Mouse (Mus musculus) midbrain, embryonic 13.5 days (tissue): ENCODE data around the gene Sgms1. TPM values are rescaled to one million over a fixed set of nuclear protein-coding genes. Genes with fewer than 3 reads are reported as not detected.

Experiments
- ATAC-seq: fragments of 200-750 bp; cut with Nextera tagmentation; 2 replicates; pipeline ENCODE4 v1.8.0; 2017; ENCODE audit warnings: mild to moderate bottlenecking, moderate TSS enrichment, moderate library complexity
- H3K27ac ChIP-seq: fragments of 300-500 bp; sonication (generic); 2 replicates; pipeline ENCODE4 v1.5.1; 2015; ENCODE audit warnings: inconsistent platforms, mild to moderate bottlenecking, moderate library complexity
- H3K27me3 ChIP-seq: fragments of 300-500 bp; sonication (generic); 2 replicates; pipeline ENCODE4 v1.6.1; 2015; ENCODE audit warnings: mild to moderate bottlenecking, inconsistent platforms
- H3K36me3 ChIP-seq: fragments of 300-500 bp; sonication (generic); 2 replicates; pipeline ENCODE4 v1.6.1; 2015; ENCODE audit warnings: mild to moderate bottlenecking, inconsistent platforms
- H3K4me1 ChIP-seq: fragments of 300-500 bp; sonication (generic); replicated peaks from 2 replicates; pipeline ENCODE4 v1.6.1; 2015; ENCODE audit warnings: inconsistent platforms
- H3K4me2 ChIP-seq: fragments of 300-500 bp; sonication (generic); replicated peaks from 2 replicates; pipeline ENCODE4 v1.6.1; 2015; ENCODE audit warnings: moderate library complexity, mild to moderate bottlenecking, inconsistent platforms
- H3K4me3 ChIP-seq: fragments of 300-500 bp; sonication (generic); replicated peaks from 2 replicates; pipeline ENCODE4 v1.5.1; 2015; ENCODE audit warnings: mild to moderate bottlenecking, inconsistent platforms
- H3K9ac ChIP-seq: fragments of 300-500 bp; sonication (generic); replicated peaks from 2 replicates; pipeline ENCODE4 v1.6.1; 2015; ENCODE audit warnings: mild to moderate bottlenecking, inconsistent platforms
- H3K9me3 ChIP-seq: fragments of 300-500 bp; sonication (generic); 2 replicates; pipeline ENCODE4 v1.6.1; 2016; ENCODE audit warnings: mild to moderate bottlenecking, inconsistent platforms
- WGBS: fragments of 180-500 bp; shearing (Covaris S2); methylation state at CpG from one replicate; pipeline ENCODE4 v1.1.7; 2015; 5-methylcytosine and 5-hydroxymethylcytosine counted together
- polyA plus RNA-seq: library from polyadenylated mRNA; unstranded; fragments of >200 nt; fragmentation: Nextera tagmentation; extraction: Ambion mirVana; gene quantifications from 2 replicates; pipeline ENCODE4 v1.2.1, GENCODE M21; 2015

Sgms1 gene
- 11.1 and 12.7 TPM in 2 replicates for polyA plus RNA-seq

DNA sequence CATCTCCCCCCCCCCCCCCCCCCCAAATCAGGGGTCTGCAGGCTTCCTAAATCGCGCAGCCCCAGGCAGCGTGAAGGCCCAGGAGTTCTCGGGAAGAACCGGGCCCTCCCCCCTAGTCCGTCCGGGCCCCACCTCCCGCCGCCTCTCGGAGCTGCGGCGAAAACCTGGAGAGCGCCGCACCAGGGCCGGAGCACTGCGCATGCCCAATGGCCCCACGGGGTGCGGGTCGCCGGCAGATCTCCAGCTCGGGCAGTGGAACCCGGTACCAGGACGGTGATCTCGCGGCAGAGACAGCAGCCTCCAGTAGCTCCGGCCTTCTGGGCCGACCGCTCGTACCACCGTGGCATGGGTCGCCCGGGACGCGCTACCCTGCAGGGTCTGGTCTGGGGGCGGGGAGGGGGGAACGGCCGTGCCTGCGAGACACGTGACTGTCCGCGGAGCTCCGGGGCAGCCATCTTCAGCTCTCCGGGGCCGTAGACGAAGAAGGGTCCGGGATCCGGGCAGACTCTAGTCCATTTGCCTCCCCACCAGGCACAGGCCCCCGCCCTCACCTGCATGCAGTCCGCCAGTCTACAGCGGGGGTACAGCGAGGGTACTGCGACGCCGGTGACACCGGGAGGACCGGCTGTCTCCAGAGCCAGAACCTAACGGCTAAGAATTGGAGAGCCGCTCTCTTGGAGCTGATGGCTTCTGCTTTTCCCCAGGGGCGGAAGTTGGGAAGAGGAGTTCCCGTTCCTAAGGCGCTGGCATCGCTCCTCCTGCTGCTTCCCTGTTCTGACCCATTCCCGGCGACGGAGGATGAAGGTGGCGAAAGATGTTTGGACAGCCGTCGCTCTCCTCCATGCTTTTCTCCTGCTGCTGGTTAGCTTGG, at the start of gene Sgms1:
Gene Sgms1, minus strand, starts transcription at position 714 of the 871 bp plus-strand sequence.
- H3K27ac ChIP-seq: peak within 1 kb of the TSS; percentile 97
- H3K4me3 ChIP-seq: peak within 1 kb of the TSS; percentile 83
- H3K36me3 ChIP-seq: no peaks in the 10 kb centered on the region
- WGBS: 2% methylated on average over 66 of the region's 68 CpGs
- no peaks in the 10 kb centered on the region for H3K9me3 ChIP-seq
- peak within 1 kb of the TSS; percentile 86 for H3K4me2 ChIP-seq
- peak; percentile 94 for ATAC-seq
- H3K9ac ChIP-seq: peak within 1 kb of the TSS; percentile 90
- 0 out of 2 replicates have a peak, but pooled peaks cover 6% of the 10 kb centered on the region for H3K27me3 ChIP-seq
- peaks cover 24% of the 10 kb centered on the region for H3K4me1 ChIP-seq

DNA sequence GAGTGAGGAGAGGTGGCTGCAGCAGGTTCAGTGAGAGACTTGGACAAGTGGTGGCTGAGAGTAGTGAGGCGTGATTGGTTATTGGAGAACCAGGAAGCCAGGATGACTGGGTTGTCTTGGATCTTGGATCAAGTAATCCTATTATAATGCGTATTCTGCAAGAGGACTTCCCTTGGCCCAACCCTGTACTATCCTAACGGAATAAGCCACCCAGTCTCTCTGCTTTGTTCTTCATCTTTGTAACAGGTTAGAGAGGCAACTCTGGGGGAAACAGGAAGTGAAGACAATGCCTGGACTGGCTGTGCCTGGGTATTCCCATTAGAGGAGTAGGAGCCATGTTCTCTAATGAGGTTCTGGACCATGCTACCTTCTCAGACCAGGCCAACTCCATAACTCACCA, 36.3 kb upstream of the Sgms1 start:
- Histone ChIP-seq H3K36me3 (no peaks in the 10 kb centered on the region), H3K9me3 (no peaks in the 10 kb centered on the region), H3K27ac (no peak overlapping the region), H3K4me3 (no peak overlapping the region), H3K4me1 (no peaks in the 10 kb centered on the region), H3K9ac (no peak overlapping the region), H3K27me3 (no peaks in the 10 kb centered on the region), H3K4me2 (no peak overlapping the region)
- ATAC-seq: no peak
- 81% methylated on average over 3 of the region's 3 CpGs for WGBS

DNA sequence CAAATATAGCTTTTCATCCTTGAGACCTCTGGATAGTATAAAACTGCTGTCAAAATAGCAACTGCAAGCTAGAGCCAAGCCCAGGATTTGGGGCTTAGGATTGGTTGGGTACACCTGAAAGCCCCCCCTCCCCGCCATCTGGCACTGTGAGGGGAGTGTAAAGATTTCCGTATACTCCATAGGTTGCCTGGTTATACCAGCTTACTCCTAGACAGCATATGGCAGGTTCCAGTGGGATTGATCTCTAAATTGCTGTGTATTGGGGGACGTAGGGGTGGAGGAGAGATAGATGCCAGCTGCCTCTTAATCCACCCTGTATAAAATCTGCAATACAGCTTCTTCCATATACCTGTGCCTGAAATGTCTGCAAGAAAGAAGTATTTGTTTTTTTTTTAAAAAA, 35.2 kb upstream of the Sgms1 start:
- Histone ChIP-seq H3K27me3 (no peaks in the 10 kb centered on the region), H3K4me1 (no peaks in the 10 kb centered on the region), H3K27ac (no peak overlapping the region), H3K4me2 (no peak overlapping the region), H3K9ac (no peak overlapping the region), H3K9me3 (no peaks in the 10 kb centered on the region), H3K4me3 (no peak overlapping the region), H3K36me3 (no peaks in the 10 kb centered on the region)
- ATAC-seq: no peak
- 86% methylated on average over 3 of the region's 3 CpGs for WGBS

DNA sequence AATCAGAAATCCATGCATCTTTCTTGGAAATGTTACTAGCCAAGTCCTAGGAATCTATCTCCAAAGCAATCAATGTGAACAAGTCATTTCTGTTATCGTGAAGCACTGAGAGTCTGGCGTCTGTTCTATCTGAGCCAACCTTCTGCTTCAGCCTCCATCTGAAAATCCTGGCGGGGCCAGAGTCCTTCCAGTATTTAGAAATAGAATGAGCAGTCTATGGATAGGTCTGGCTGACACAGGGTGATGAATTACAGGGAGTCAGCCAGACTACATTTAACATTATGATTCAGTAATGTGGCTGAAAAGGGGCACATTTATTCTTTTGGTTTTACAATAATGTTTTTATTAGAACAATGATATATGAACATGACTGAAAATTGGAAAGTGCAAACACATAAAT, 29.6 kb upstream of the Sgms1 start:
- Histone ChIP-seq H3K4me3 (no peak overlapping the region), H3K4me1 (no peaks in the 10 kb centered on the region), H3K36me3 (no peaks in the 10 kb centered on the region), H3K4me2 (no peak overlapping the region), H3K9me3 (no peaks in the 10 kb centered on the region), H3K9ac (no peak overlapping the region), H3K27ac (no peak overlapping the region), H3K27me3 (no peaks in the 10 kb centered on the region)
- ATAC-seq: no peak
- WGBS: 82% methylated on average over 3 of the region's 3 CpGs

DNA sequence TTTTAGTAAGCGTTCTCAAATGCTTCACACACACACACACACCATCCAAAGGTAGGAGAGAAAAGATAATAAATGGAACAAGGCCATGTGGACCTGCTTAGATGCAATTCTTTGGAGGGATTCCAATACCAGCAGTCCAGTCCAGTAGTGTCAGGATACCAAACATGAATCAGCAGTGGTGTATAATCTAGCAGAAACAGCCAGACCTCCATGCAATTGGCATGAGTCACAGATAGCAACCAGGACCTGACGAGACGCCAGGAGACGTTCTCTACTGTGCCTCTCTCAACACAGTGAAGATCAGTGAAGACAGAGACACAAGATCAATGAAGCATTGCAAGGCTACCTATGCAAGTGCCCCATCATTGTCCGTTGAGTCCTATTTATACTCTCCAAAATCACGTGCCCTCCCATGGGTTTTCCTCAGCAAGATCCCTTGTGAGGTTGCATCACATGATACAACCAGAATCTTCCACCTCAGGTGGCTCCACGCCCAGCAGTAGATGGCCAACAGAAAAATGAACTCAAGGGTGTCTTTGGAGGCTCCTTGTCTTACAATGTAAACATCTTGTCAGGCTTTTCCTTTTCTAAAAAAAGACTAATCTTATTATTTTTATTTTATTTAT, 27.3 kb upstream of the Sgms1 start:
- 91% methylated on average over 7 of the region's 7 CpGs for WGBS
- H3K4me3 ChIP-seq: no peak overlapping the region

DNA sequence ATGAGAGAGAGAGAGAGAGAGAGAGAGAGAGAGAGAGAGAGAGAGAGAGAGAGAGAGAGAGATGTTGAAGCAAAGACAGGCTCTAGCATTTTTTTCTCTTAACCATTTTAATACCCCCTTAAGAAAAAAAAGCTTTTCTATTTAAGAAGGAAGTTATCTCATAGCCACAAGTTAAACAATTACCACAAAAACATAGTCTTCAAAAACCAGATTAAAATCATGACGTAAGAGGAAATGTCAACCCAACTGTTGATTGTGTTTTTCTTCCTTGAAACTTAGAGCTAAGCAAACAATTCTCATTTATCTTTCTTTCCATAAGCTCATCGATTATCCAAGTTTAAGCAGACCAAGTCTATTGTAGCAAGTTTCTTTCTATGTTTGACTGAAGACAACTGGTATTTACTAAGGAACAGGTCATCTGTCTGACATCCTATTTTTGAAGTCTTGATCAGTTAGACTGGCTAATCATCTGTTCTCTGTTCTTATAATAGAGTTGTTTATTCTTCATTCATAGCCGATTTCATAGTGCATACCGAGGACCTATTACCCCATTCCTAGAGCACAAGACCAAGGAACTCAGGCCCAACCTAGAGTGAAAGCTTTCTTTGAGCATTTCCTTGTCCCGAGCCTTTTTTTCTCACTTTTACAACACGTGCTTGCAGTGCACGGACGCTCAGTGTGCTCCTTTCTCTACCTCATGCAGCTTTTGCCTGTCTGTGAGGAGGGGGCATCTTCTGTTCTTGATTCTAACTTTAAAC, 20.3 kb upstream of the Sgms1 start:
- Histone ChIP-seq H3K4me3 (no peak overlapping the region), H3K9ac (no peak overlapping the region), H3K4me1 (no peaks in the 10 kb centered on the region), H3K36me3 (no peaks in the 10 kb centered on the region), H3K27me3 (no peaks in the 10 kb centered on the region), H3K27ac (no peak overlapping the region), H3K9me3 (no peaks in the 10 kb centered on the region), H3K4me2 (no peak overlapping the region)
- ATAC-seq: no peak
- 72% methylated on average over 8 of the region's 8 CpGs for WGBS

More for the DNA sequence above, 27.3 kb upstream of the Sgms1 start:
- Histone ChIP-seq H3K9ac (no peak overlapping the region), H3K4me1 (no peaks in the 10 kb centered on the region), H3K27me3 (no peaks in the 10 kb centered on the region), H3K9me3 (no peaks in the 10 kb centered on the region), H3K36me3 (no peaks in the 10 kb centered on the region), H3K4me2 (no peak overlapping the region), H3K27ac (no peak overlapping the region)
- no peak for ATAC-seq

DNA sequence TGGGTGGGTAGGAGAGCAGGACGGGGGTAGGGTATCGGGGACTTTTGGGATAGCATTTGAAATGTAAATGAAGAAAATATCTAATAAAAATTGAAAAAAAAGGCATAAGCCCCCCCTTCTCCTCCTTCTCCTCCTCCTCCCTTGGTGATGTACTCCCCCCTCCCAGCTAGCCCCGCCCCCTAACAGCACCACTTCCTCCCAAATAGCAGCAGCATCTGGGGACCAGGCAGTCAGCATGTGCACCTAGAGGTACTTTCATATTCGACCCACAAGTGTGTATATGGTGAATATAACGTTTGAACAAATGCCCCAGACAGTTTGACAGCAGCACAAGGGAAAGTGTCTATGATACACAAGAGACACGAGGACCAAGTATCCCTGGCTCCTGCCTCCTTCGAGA, 17.2 kb upstream of the Sgms1 start:
- Histone ChIP-seq H3K27ac (no peak overlapping the region), H3K27me3 (no peaks in the 10 kb centered on the region), H3K4me2 (no peak overlapping the region), H3K4me3 (no peak overlapping the region), H3K9me3 (no peaks in the 10 kb centered on the region), H3K36me3 (no peaks in the 10 kb centered on the region), H3K9ac (no peak overlapping the region), H3K4me1 (no peaks in the 10 kb centered on the region)
- ATAC-seq: no peak
- 69% methylated on average over 7 of the region's 7 CpGs for whole genome bisulfite sequencing

DNA sequence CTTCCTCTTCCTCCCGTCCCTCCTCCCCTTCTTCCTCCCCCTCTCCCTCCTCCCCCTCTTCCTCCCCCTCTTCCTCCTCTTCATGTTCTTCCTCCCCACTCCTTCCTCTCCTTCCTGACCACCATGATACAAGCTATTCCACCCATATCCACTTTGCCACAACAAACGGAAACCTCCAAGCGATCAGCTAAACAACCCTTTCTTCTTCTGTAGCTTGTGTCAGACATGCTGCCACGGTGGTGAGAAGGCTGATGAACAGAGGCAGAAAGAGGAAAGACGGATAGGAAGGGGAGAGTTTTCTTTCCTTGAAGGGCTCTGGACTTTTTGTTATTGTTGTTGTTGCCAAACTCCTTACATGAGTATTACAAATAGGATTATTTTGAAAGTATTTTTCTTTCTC, 14.9 kb upstream of the Sgms1 start:
- H3K4me3 ChIP-seq: no peak overlapping the region
- H3K4me2 ChIP-seq: no peak overlapping the region
- ATAC-seq: no peak
- H3K9ac ChIP-seq: no peak overlapping the region
- no peaks in the 10 kb centered on the region for H3K9me3 ChIP-seq
- no peak overlapping the region for H3K27ac ChIP-seq
- no peaks in the 10 kb centered on the region for H3K4me1 ChIP-seq
- H3K27me3 ChIP-seq: no peaks in the 10 kb centered on the region
- 83% methylated on average over 5 of the region's 5 CpGs for WGBS
- no peaks in the 10 kb centered on the region for H3K36me3 ChIP-seq

DNA sequence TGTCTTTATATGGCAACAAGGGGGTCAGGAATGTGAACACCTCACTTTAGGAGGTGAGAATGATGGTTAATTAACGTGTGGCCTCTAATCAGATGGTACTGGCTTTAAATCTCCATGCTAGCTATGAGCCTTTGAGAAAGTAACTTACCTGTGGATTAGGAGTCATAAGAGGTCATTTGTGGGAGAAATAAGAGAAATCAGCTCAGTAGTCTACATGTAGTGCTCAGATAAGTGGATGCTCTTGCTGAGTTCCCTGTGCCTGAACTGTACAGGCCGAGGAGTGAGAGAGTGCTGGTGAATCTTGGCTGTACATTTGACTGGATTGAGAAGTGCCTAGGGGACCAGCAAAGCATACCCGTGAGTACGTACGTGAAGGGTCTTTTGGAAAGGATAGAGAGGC, 14.3 kb upstream of the Sgms1 start:
- no peaks in the 10 kb centered on the region for H3K9me3 ChIP-seq
- no peak overlapping the region for H3K4me2 ChIP-seq
- no peak overlapping the region for H3K4me3 ChIP-seq
- no peaks in the 10 kb centered on the region for H3K27me3 ChIP-seq
- H3K9ac ChIP-seq: no peak overlapping the region
- WGBS: 88% methylated on average over 5 of the region's 5 CpGs
- H3K27ac ChIP-seq: no peak overlapping the region
- ATAC-seq: no peak
- H3K4me1 ChIP-seq: no peaks in the 10 kb centered on the region
- H3K36me3 ChIP-seq: no peaks in the 10 kb centered on the region

DNA sequence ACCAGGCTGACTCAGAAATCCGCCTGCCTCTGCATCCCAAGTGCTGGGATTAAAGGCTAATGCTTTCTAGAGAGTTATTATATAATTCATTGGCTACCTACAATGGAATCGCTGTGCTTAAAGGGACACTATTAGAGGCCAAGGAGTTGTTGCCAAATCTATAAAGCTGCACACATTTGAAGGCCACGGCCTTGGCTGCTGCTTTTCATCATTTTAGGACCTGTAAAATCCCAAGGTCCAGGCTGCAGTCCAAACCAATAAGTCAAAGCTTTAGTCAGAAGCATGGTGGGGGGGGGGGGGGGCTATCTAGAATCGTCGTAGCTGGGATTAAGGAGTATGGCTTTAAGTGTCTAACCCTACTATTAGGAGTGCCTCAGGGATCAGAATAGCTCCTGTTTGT, 9.0 kb upstream of the Sgms1 start:
- H3K36me3 ChIP-seq: no peaks in the 10 kb centered on the region
- H3K4me2 ChIP-seq: no peak overlapping the region
- ATAC-seq: no peak
- H3K4me3 ChIP-seq: no peak overlapping the region
- H3K9me3 ChIP-seq: no peaks in the 10 kb centered on the region
- no peaks in the 10 kb centered on the region for H3K4me1 ChIP-seq
- H3K27me3 ChIP-seq: no peaks in the 10 kb centered on the region
- H3K9ac ChIP-seq: no peak overlapping the region
- WGBS: 85% methylated on average over 5 of the region's 5 CpGs
- H3K27ac ChIP-seq: no peak overlapping the region

DNA sequence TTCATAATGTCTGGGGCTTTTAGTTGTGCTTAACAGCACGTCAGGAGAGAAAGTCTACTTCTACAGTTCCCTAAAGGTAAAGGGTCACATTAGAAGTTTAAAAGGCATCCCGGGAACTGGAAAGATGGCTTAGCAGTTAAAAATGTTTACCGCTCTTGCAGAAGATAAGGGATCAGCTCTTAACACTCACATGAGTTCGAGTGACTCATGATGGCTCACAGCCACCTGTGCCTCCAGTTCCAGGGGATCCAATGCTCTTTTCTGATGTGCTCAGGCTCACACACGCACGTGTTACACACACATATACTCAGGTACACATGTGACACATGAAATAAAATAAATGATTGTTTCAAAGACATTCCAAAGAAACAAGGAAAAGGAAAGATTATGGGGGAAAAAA, 6.8 kb upstream of the Sgms1 start:
- no peak overlapping the region for H3K9ac ChIP-seq
- no peak overlapping the region for H3K4me2 ChIP-seq
- H3K4me1 ChIP-seq: no peaks in the 10 kb centered on the region
- H3K4me3 ChIP-seq: no peak overlapping the region
- no peaks in the 10 kb centered on the region for H3K36me3 ChIP-seq
- H3K27ac ChIP-seq: no peak overlapping the region
- H3K27me3 ChIP-seq: no peaks in the 10 kb centered on the region
- 89% methylated on average over 6 of the region's 6 CpGs for WGBS
- no peaks in the 10 kb centered on the region for H3K9me3 ChIP-seq
- ATAC-seq: no peak

DNA sequence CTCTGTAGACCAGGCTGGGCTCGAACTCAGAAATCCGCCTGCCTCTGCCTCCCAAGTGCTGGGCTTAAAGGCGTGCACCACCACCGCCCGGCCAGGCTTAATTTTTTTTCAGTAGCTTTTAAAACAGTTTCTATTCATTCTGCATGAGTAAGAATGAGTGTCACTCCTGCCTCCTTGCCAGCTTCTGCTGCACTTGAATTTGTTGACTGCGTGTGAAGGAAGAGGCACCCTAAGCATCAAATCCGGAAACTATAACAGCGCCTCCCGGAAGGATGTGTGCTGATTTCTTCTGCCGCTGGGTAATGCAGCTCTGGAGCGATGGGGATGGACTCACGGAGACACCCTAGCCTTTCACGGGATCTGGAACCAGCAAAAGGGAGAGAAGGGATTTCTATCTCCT, 5.3 kb upstream of the Sgms1 start:
- Histone ChIP-seq H3K4me2 (no peak overlapping the region), H3K27ac (no peak overlapping the region)

More for the DNA sequence above, 5.3 kb upstream of the Sgms1 start:
- ATAC-seq: no peak
- no peaks in the 10 kb centered on the region for H3K9me3 ChIP-seq
- no peaks in the 10 kb centered on the region for H3K36me3 ChIP-seq
- H3K9ac ChIP-seq: no peak overlapping the region
- H3K27me3 ChIP-seq: no peaks in the 10 kb centered on the region
- H3K4me1 ChIP-seq: peaks cover 6% of the 10 kb centered on the region
- no peak overlapping the region for H3K4me3 ChIP-seq
- WGBS: 95% methylated on average over 13 of the region's 13 CpGs
